Mouse (Mus musculus): ENCODE measurements around the gene Rbm4b. TPM values are rescaled to one million over a fixed set of nuclear protein-coding genes. Genes with fewer than 3 reads are reported as not detected.

Gene Rbm4b
- polyA plus RNA-seq, 1 experiment from 2014 or later = 65.1 TPM

- Histone ChIP-seq H3K4me1 (ENCODE audit: insufficient read depth) (peaks cover 2% of the 10 kb centered on the region; the same call in 1 of the 2 replicates), H3K9me3 (ENCODE audit: low read depth, low read length) (no peaks in the 10 kb centered on the region), H3K9ac (no peak overlapping the region), H3K27ac (ENCODE audit: low read depth) (no peak overlapping the region), H3K27me3 (ENCODE audit: insufficient read depth, low read length) (no peaks in the 10 kb centered on the region), H3K4me3 (ENCODE audit: low read depth, low read length) (no peak overlapping the region), H3K4me2 (no peak overlapping the region), H3K36me3 (ENCODE audit: insufficient read depth) (peaks cover 92% of the 10 kb centered on the region)
- DNase-seq = no peak
- ATAC-seq (ENCODE audit: insufficient read depth) = no peak
- TF ChIP-seq CTCF (IDR thresholded peaks at IDR 0.05; ENCODE audit: low read depth) = no peak
- 81% methylated on average over 7 of the region's 7 CpGs for WGBS
These were observed 28.9 kb downstream of the Rbm4b start for GRCm38 (mm10) chr19:4785206-4785605.

GRCm38 (mm10) chr19:4786313-4786712 lies 30.0 kb downstream of the Rbm4b start:
- Histone ChIP-seq H3K4me3 (ENCODE audit: low read depth, low read length) (no peak overlapping the region), H3K4me2 (no peak overlapping the region), H3K9ac (no peak overlapping the region), H3K36me3 (ENCODE audit: insufficient read depth) (peaks cover 94% of the 10 kb centered on the region), H3K4me1 (ENCODE audit: insufficient read depth) (peaks cover 6% of the 10 kb centered on the region; the same call in 1 of the 2 replicates), H3K27ac (ENCODE audit: low read depth) (no peak overlapping the region), H3K9me3 (ENCODE audit: low read depth, low read length) (no peaks in the 10 kb centered on the region), H3K27me3 (ENCODE audit: insufficient read depth, low read length) (no peaks in the 10 kb centered on the region)
- WGBS = 92% methylated on average over 2 of the region's 2 CpGs
- no peak for DNase-seq
- no peak for ATAC-seq (ENCODE audit: insufficient read depth)
- no peak for TF ChIP-seq CTCF (IDR thresholded peaks at IDR 0.05; ENCODE audit: low read depth)

GRCm38 (mm10) chr19:4793281-4793830 lies 37.1 kb downstream of the Rbm4b start:
- Histone ChIP-seq H3K4me3 (ENCODE audit: low read depth, low read length) (peak overlapping the region; percentile 67), H3K4me1 (ENCODE audit: insufficient read depth) (peaks cover 12% of the 10 kb centered on the region; the same call in 1 of the 2 replicates), H3K9ac (peak overlapping the region; percentile 80), H3K27me3 (ENCODE audit: insufficient read depth, low read length) (no peaks in the 10 kb centered on the region), H3K9me3 (ENCODE audit: low read depth, low read length) (no peaks in the 10 kb centered on the region), H3K27ac (ENCODE audit: low read depth) (peak overlapping the region; percentile 84; the same call in 1 of the 2 replicates), H3K36me3 (ENCODE audit: insufficient read depth) (peaks cover 46% of the 10 kb centered on the region), H3K4me2 (peak overlapping the region; percentile 62)
- WGBS = under 1% methylated on average over 16 of the region's 16 CpGs
- ATAC-seq (ENCODE audit: insufficient read depth) = peak; percentile 50
- no peak for TF ChIP-seq CTCF (IDR thresholded peaks at IDR 0.05; ENCODE audit: low read depth)
- DNase-seq = no peak

GRCm38 (mm10) chr19:4793831-4794422 lies 37.6 kb downstream of the Rbm4b start, which contains the start of gene Rbm4:
Rbm4 (minus strand) TSS chr19:4793901.
- peak within 1 kb of the TSS; percentile 62 for H3K4me2 ChIP-seq
- peak within 1 kb of the TSS; percentile 67 for H3K4me3 ChIP-seq (ENCODE audit: low read depth, low read length)
- peaks cover 12% of the 10 kb centered on the region; the same call in 1 of the 2 replicates for H3K4me1 ChIP-seq (ENCODE audit: insufficient read depth)
- H3K36me3 ChIP-seq (ENCODE audit: insufficient read depth) = peaks cover 47% of the 10 kb centered on the region
- no peaks in the 10 kb centered on the region for H3K9me3 ChIP-seq (ENCODE audit: low read depth, low read length)
- peak within 1 kb of the TSS; percentile 84; the same call in 1 of the 2 replicates for H3K27ac ChIP-seq (ENCODE audit: low read depth)
- H3K9ac ChIP-seq = peak within 1 kb of the TSS; percentile 80
- H3K27me3 ChIP-seq (ENCODE audit: insufficient read depth, low read length) = no peaks in the 10 kb centered on the region
- under 1% methylated on average over 31 of the region's 31 CpGs for WGBS
- ATAC-seq (ENCODE audit: insufficient read depth) (peak; percentile 98), DNase-seq (peak; percentile 99)
- TF ChIP-seq CTCF (IDR thresholded peaks at IDR 0.05; ENCODE audit: low read depth) = no peak

- no peaks in the 10 kb centered on the region for H3K9me3 ChIP-seq (ENCODE audit: low read depth, low read length)
- H3K27me3 ChIP-seq (ENCODE audit: insufficient read depth, low read length) = no peaks in the 10 kb centered on the region
- ATAC-seq (ENCODE audit: insufficient read depth) = no peak
- TF ChIP-seq CTCF (IDR thresholded peaks at IDR 0.05; ENCODE audit: low read depth) = no peak
- H3K9ac ChIP-seq = no peak overlapping the region
- H3K4me1 ChIP-seq (ENCODE audit: insufficient read depth) = peaks cover 7% of the 10 kb centered on the region; the same call in 1 of the 2 replicates
- no peak overlapping the region for H3K4me2 ChIP-seq
- H3K4me3 ChIP-seq (ENCODE audit: low read depth, low read length) = no peak overlapping the region
- H3K27ac ChIP-seq (ENCODE audit: low read depth) = no peak overlapping the region
- WGBS = 57% methylated on average over 1 of the region's 1 CpGs
- DNase-seq = no peak
- peaks cover 47% of the 10 kb centered on the region for H3K36me3 ChIP-seq (ENCODE audit: insufficient read depth)
These were observed 39.6 kb downstream of the Rbm4b start for GRCm38 (mm10) chr19:4795929-4796328.

GRCm38 (mm10) chr19:4797846-4798245 lies 41.5 kb downstream of the Rbm4b start:
- no peak overlapping the region for H3K4me3 ChIP-seq (ENCODE audit: low read depth, low read length)
- H3K36me3 ChIP-seq (ENCODE audit: insufficient read depth) = peaks cover 53% of the 10 kb centered on the region
- no peaks in the 10 kb centered on the region for H3K9me3 ChIP-seq (ENCODE audit: low read depth, low read length)
- H3K27me3 ChIP-seq (ENCODE audit: insufficient read depth, low read length) = no peaks in the 10 kb centered on the region
- no peak overlapping the region for H3K9ac ChIP-seq
- H3K4me1 ChIP-seq (ENCODE audit: insufficient read depth) = peaks cover 2% of the 10 kb centered on the region; the same call in 1 of the 2 replicates
- no peak overlapping the region for H3K27ac ChIP-seq (ENCODE audit: low read depth)
- no peak for TF ChIP-seq CTCF (IDR thresholded peaks at IDR 0.05; ENCODE audit: low read depth)
- no peak for DNase-seq
- no peak for ATAC-seq (ENCODE audit: insufficient read depth)
- WGBS = 92% methylated on average over 2 of the region's 2 CpGs
- no peak overlapping the region for H3K4me2 ChIP-seq

- H3K4me2 ChIP-seq = no peak overlapping the region
- peaks cover 65% of the 10 kb centered on the region for H3K36me3 ChIP-seq (ENCODE audit: insufficient read depth)
- TF ChIP-seq CTCF (IDR thresholded peaks at IDR 0.05; ENCODE audit: low read depth) = no peak
- peaks cover 2% of the 10 kb centered on the region for H3K4me1 ChIP-seq (ENCODE audit: insufficient read depth)
- H3K4me3 ChIP-seq (ENCODE audit: low read depth, low read length) = no peak overlapping the region
- H3K9ac ChIP-seq = no peak overlapping the region
- ATAC-seq (ENCODE audit: insufficient read depth) (no peak), DNase-seq (no peak)
- no peaks in the 10 kb centered on the region for H3K27me3 ChIP-seq (ENCODE audit: insufficient read depth, low read length)
- H3K9me3 ChIP-seq (ENCODE audit: low read depth, low read length) = no peaks in the 10 kb centered on the region
- no peak overlapping the region for H3K27ac ChIP-seq (ENCODE audit: low read depth)
- 93% methylated on average over 5 of the region's 5 CpGs for WGBS
These were observed 42.8 kb downstream of the Rbm4b start for GRCm38 (mm10) chr19:4799083-4799482.

All from lung, embryonic 14.5 days (tissue).